Mouse (Mus musculus): Measurements from ENCODE around the gene Ppcs.

Ppcs gene

GRCm38 (mm10) chr4:119417270-119417669, 5.0 kb downstream of the Ppcs start:
- no peak for DNase-seq

- DNase-seq, result peak; percentile 91
Measured at GRCm38 (mm10) chr4:119415072-119415753, 7.0 kb downstream of the Ppcs start, which contains the start of gene Ccdc30. Gene Ccdc30, minus strand, starts transcription at chr4:119415521.

- DNase-seq, result no peak
Measured at GRCm38 (mm10) chr4:119412791-119413190, 9.4 kb downstream of the Ppcs start.

- no peak for DNase-seq
Measured at GRCm38 (mm10) chr4:119411877-119412650, 10.2 kb downstream of the Ppcs start.

- no peak for DNase-seq
Measured at GRCm38 (mm10) chr4:119403431-119403830, 18.8 kb downstream of the Ppcs start.

- DNase-seq, result no peak
Measured at GRCm38 (mm10) chr4:119400896-119401295, 21.3 kb downstream of the Ppcs start.

GRCm38 (mm10) chr4:119398751-119399150, 23.5 kb downstream of the Ppcs start:
- DNase-seq, result peak; percentile 81

GRCm38 (mm10) chr4:119390369-119390768, 31.9 kb downstream of the Ppcs start:
- DNase-seq, result no peak

- no peak for DNase-seq
Measured at GRCm38 (mm10) chr4:119389184-119389583, 33.0 kb downstream of the Ppcs start.

- no peak for DNase-seq
Measured at GRCm38 (mm10) chr4:119381471-119382190, 40.6 kb downstream of the Ppcs start.

GRCm38 (mm10) chr4:119369460-119369859, 52.8 kb downstream of the Ppcs start:
- DNase-seq, result no peak

All from cerebellum, adult 11-12 months (tissue).